Mouse (Mus musculus) urinary bladder, postnatal 25 days (tissue): ENCODE results near the gene Creb3l1.
A peak's percentile ranks its signal among the peaks of the same experiment; 100 is the strongest.

Experiments used
- DNase-seq: peaks from one replicate; pipeline ENCODE4 v3.0.0; 2022; ENCODE audit warnings: low spot score

Gene Creb3l1

GRCm38 (mm10) chr2:91944170-91944950 is 79.9 kb downstream of the Creb3l1 start:
- peak; percentile 75 for DNase-seq

GRCm38 (mm10) chr2:91942356-91942755 is 81.9 kb downstream of the Creb3l1 start:
- DNase-seq: no peak

- no peak for DNase-seq
Measured at GRCm38 (mm10) chr2:91939303-91939935, 84.9 kb downstream of the Creb3l1 start.

- DNase-seq: no peak
Measured at GRCm38 (mm10) chr2:91936154-91936553, 88.1 kb downstream of the Creb3l1 start.

- no peak for DNase-seq
Measured at GRCm38 (mm10) chr2:91934826-91935525, 89.3 kb downstream of the Creb3l1 start.

GRCm38 (mm10) chr2:91934016-91934415 is 90.3 kb downstream of the Creb3l1 start:
- no peak for DNase-seq

GRCm38 (mm10) chr2:91933471-91933870 is 90.8 kb downstream of the Creb3l1 start:
- no peak for DNase-seq

GRCm38 (mm10) chr2:91932737-91933350 is 91.5 kb downstream of the Creb3l1 start:
- DNase-seq: no peak
